Mouse (Mus musculus): ENCODE measurements around the gene Bcl3. TPM values are rescaled to one million over a fixed set of nuclear protein-coding genes. Genes with fewer than 3 reads are reported as not detected.

Bcl3 gene
- polyA plus RNA-seq, 1 experiment from 2014 or later, result 2.1 TPM

- no peak overlapping the region for H3K9ac ChIP-seq
- ATAC-seq (ENCODE audit: low FRiP score, low read depth), result no peak
- no peak overlapping the region for H3K4me2 ChIP-seq (replicated peaks)
- H3K9me3 ChIP-seq, result no peaks in the 10 kb centered on the region
- peaks cover 40% of the 10 kb centered on the region for H3K27me3 ChIP-seq (replicated peaks)
- H3K27ac ChIP-seq, result no peak overlapping the region
- H3K4me3 ChIP-seq, result no peak overlapping the region
- no peaks in the 10 kb centered on the region for H3K36me3 ChIP-seq
- 60% methylated on average over 4 of the region's 4 CpGs for WGBS
- peaks cover 20% of the 10 kb centered on the region for H3K4me1 ChIP-seq
These were observed 50.9 kb downstream of the Bcl3 start for GRCm38 (mm10) chr7:19771682-19772081.

DNA sequence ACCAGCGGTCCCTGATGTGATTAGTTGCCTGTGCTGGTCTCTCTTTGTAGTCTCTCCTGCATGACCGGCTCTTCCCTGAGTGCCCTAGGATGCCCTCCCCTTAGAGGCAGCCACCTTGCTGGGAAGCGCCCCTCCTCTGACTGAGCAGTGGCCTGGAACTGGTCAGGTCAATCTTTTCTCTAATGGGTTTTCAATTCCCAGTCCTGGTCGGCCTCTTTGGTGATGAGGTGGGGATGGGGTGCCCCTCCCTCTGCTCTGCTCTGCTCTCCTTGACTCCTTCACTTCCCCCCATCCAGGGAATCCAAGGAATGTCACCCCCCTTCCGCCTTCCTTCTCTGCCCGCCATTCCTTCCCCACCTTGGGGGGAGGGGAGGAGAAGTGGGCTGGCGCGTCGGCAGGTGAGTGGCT is 51.6 kb downstream of the Bcl3 start, which contains the start of gene Bcam:
Bcam (minus strand) TSS at position 33 of the 408 bp plus-strand sequence.
- 3% methylated on average over 9 of the region's 9 CpGs for WGBS
- H3K27ac ChIP-seq, result no peak within 1 kb of the TSS
- peak; percentile 61; the same call in 1 of the 2 replicates for ATAC-seq (ENCODE audit: low FRiP score, low read depth)
- H3K4me2 ChIP-seq (replicated peaks), result peak within 1 kb of the TSS; percentile 76
- H3K9ac ChIP-seq, result peak within 1 kb of the TSS; percentile 48; the same call in 1 of the 2 replicates
- H3K27me3 ChIP-seq (replicated peaks), result peaks cover 40% of the 10 kb centered on the region
- H3K9me3 ChIP-seq, result no peaks in the 10 kb centered on the region
- H3K4me3 ChIP-seq, result peak within 1 kb of the TSS; percentile 39
- H3K4me1 ChIP-seq, result peaks cover 20% of the 10 kb centered on the region
- H3K36me3 ChIP-seq, result no peaks in the 10 kb centered on the region

DNA sequence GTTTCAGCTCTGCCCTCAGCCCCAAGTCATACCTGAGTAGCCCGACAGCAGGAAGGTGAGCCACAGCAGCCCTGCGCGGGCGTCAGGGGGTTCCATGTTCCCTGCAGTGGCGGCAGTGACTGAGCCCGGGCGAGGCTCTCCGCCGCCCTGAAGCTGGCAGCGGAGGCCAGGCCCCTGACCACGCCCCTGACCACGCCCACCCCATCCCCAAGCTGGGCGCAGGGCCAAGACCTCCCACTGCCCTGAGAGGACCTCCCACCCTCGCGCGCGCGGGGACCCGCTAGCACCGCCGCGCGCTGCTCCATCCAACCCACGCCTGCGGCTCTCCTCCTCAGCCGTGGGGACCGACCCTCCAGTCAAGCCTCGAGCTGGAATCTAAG is 52.2 kb downstream of the Bcl3 start:
- peak overlapping the region; percentile 76 for H3K4me2 ChIP-seq (replicated peaks)
- ATAC-seq (ENCODE audit: low FRiP score, low read depth), result peak; percentile 75
- H3K4me1 ChIP-seq, result peaks cover 20% of the 10 kb centered on the region
- no peaks in the 10 kb centered on the region for H3K36me3 ChIP-seq
- peak overlapping the region; percentile 48; the same call in 1 of the 2 replicates for H3K9ac ChIP-seq
- H3K4me3 ChIP-seq, result peak overlapping the region; percentile 39
- under 1% methylated on average over 28 of the region's 28 CpGs for WGBS
- peaks cover 40% of the 10 kb centered on the region for H3K27me3 ChIP-seq (replicated peaks)
- H3K9me3 ChIP-seq, result no peaks in the 10 kb centered on the region
- no peak overlapping the region for H3K27ac ChIP-seq

DNA sequence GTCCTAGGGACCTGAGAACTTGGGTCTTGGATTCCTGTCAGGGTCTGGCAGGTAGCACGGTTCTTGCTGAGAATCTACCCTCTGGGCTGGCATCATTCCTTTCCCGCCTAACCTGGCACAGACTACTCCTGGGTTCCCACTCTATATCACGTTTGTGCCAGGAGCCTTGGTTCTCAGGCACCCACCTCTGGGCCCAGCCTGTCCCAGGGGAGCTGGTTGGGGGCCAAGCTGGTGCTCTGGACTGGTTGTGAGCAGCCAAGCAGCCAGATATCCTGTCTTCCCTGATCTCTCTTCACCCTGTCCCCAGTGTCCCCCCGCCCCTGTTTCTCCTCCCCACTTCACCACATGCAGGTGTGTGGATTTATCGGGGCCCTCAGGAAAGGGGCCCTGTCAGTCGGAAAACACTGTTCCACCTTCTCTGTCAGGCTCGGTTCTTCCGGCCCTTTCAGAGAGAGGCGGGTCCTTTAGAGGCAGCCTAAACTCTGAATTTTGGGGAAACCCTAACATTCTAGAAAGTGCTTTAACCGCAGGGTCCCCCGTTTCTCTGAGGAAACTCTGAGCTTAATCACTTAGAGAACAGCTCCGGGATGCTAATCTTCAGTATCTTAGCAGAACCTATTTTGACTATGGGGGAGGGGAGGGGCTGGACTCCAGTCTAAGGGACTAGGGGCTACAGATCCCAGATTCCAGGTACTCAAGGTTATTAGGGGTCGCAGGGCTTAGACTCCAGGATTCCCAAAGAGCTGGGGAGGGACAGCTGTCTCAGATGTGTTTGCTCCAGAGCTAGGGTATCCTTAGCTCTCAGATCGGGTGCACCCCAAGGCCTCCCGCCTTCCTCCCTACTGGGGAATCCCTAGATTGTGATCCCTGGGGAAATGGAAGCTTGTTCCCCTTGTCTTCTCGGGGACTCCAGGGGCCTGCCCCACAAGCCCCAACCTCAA is 52.9 kb downstream of the Bcl3 start:
- H3K9me3 ChIP-seq, result no peaks in the 10 kb centered on the region
- no peak overlapping the region for H3K27ac ChIP-seq
- peak overlapping the region; percentile 76 for H3K4me2 ChIP-seq (replicated peaks)
- H3K9ac ChIP-seq, result peak overlapping the region; percentile 48; the same call in 1 of the 2 replicates
- peaks cover 40% of the 10 kb centered on the region for H3K27me3 ChIP-seq (replicated peaks)
- peaks cover 20% of the 10 kb centered on the region for H3K4me1 ChIP-seq
- H3K4me3 ChIP-seq, result peak overlapping the region; percentile 39
- no peaks in the 10 kb centered on the region for H3K36me3 ChIP-seq
- peak; percentile 13; the same call in 1 of the 2 replicates for ATAC-seq (ENCODE audit: low FRiP score, low read depth)
- WGBS, result 12% methylated on average over 16 of the region's 16 CpGs

- ATAC-seq (ENCODE audit: low FRiP score, low read depth), result no peak
- Histone ChIP-seq H3K27ac (no peak overlapping the region), H3K4me1 (peaks cover 20% of the 10 kb centered on the region), H3K9ac (no peak overlapping the region), H3K9me3 (no peaks in the 10 kb centered on the region), H3K4me3 (no peak overlapping the region), H3K36me3 (no peaks in the 10 kb centered on the region), H3K27me3 (replicated peaks) (peaks cover 40% of the 10 kb centered on the region), H3K4me2 (replicated peaks) (0 out of 2 replicates have a peak overlapping the region, but pooled peaks have one; percentile 76)
- 27% methylated on average over 4 of the region's 4 CpGs for WGBS
These were observed 53.6 kb downstream of the Bcl3 start for GRCm38 (mm10) chr7:19769001-19769400.

- H3K4me3 ChIP-seq, result no peak overlapping the region
- no peak for ATAC-seq (ENCODE audit: low FRiP score, low read depth)
- H3K27ac ChIP-seq, result no peak overlapping the region
- WGBS, result 74% methylated on average over 14 of the region's 14 CpGs
- no peaks in the 10 kb centered on the region for H3K9me3 ChIP-seq
- H3K4me2 ChIP-seq (replicated peaks), result no peak overlapping the region
- peaks cover 20% of the 10 kb centered on the region for H3K4me1 ChIP-seq
- H3K27me3 ChIP-seq (replicated peaks), result peaks cover 40% of the 10 kb centered on the region
- no peak overlapping the region for H3K9ac ChIP-seq
- no peaks in the 10 kb centered on the region for H3K36me3 ChIP-seq
These were observed 54.3 kb downstream of the Bcl3 start for GRCm38 (mm10) chr7:19768251-19768650.

GRCm38 (mm10) chr7:19764581-19764980 is 58.0 kb downstream of the Bcl3 start:
- Histone ChIP-seq H3K4me1 (peaks cover under 1% of the 10 kb centered on the region; the same call in 1 of the 2 replicates), H3K9me3 (no peaks in the 10 kb centered on the region), H3K27ac (no peak overlapping the region), H3K27me3 (replicated peaks) (peaks cover 12% of the 10 kb centered on the region), H3K4me2 (replicated peaks) (no peak overlapping the region), H3K36me3 (no peaks in the 10 kb centered on the region), H3K4me3 (no peak overlapping the region), H3K9ac (no peak overlapping the region)
- no peak for ATAC-seq (ENCODE audit: low FRiP score, low read depth)
- WGBS, result 94% methylated on average over 9 of the region's 9 CpGs

DNA sequence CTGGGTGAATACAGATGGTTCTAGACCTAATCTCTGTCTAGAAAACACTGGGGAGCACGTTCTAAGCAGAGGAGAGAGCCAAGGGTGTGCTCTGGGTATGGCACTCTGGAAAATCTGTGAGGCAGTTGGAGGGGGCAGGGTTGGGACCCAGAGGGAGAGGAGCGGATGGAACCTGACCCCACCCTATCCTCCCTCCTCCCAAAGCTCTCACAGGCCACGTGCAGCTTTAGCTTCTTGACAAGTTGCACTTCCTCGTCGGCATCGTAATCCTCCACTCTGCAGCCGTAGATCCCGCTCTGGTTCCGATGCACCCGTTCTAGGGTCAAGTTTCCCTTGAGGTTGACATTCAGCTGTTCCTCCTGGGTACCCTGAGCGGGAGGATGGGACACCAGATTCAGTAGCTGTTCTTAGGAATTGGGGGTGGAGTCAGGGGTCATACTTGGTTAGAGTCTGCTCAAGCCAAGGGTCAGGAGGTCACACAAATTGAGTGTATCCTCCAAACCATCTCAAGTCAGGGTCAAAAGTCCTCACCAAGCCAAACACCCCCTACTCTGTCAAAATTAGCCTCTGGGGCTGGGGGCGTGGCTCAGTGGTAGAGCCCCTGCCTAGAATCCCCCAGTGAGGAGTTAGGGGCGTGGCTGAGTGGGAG is 58.6 kb downstream of the Bcl3 start:
- ATAC-seq (ENCODE audit: low FRiP score, low read depth), result no peak
- 84% methylated on average over 13 of the region's 13 CpGs for whole genome bisulfite sequencing
- no peak overlapping the region for H3K4me2 ChIP-seq (replicated peaks)

DNA sequence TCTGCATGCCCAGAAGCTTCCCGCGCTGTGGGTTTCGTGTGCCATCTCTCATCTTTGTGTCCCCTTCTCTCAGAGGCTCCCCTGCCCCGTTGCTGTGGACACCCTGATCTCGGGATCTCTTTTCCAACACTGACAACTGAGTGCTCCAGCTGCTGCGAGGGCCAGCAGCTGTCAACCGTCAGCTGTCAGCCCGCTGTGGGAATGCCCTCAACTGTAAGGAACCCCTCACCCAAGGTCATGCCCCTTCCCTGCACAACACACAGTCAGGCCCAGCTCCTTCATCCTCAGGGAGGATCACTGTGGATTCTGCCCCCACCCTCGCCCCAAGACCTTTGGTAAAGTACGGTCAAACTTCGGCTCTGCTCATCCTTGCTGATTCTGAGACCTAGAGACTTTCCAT is 60.3 kb downstream of the Bcl3 start:
- Histone ChIP-seq H3K4me1 (no peaks in the 10 kb centered on the region), H3K4me2 (replicated peaks) (no peak overlapping the region), H3K27me3 (replicated peaks) (no peaks in the 10 kb centered on the region), H3K27ac (no peak overlapping the region), H3K9ac (no peak overlapping the region), H3K9me3 (no peaks in the 10 kb centered on the region), H3K36me3 (no peaks in the 10 kb centered on the region), H3K4me3 (no peak overlapping the region)
- ATAC-seq (ENCODE audit: low FRiP score, low read depth), result no peak
- 89% methylated on average over 11 of the region's 11 CpGs for WGBS

More for the DNA sequence above, 58.6 kb downstream of the Bcl3 start:
- Histone ChIP-seq H3K9me3 (no peaks in the 10 kb centered on the region), H3K4me3 (no peak overlapping the region), H3K4me1 (no peaks in the 10 kb centered on the region), H3K36me3 (no peaks in the 10 kb centered on the region), H3K27me3 (replicated peaks) (peaks cover 5% of the 10 kb centered on the region), H3K27ac (no peak overlapping the region), H3K9ac (no peak overlapping the region)

GRCm38 (mm10) chr7:19760021-19760420 is 62.5 kb downstream of the Bcl3 start:
- no peaks in the 10 kb centered on the region for H3K36me3 ChIP-seq
- no peak overlapping the region for H3K4me2 ChIP-seq (replicated peaks)
- H3K9ac ChIP-seq, result no peak overlapping the region
- ATAC-seq (ENCODE audit: low FRiP score, low read depth), result no peak
- H3K27me3 ChIP-seq (replicated peaks), result no peaks in the 10 kb centered on the region
- no peaks in the 10 kb centered on the region for H3K4me1 ChIP-seq
- WGBS, result 91% methylated on average over 13 of the region's 13 CpGs
- H3K27ac ChIP-seq, result no peak overlapping the region
- no peak overlapping the region for H3K4me3 ChIP-seq
- H3K9me3 ChIP-seq, result no peaks in the 10 kb centered on the region

DNA sequence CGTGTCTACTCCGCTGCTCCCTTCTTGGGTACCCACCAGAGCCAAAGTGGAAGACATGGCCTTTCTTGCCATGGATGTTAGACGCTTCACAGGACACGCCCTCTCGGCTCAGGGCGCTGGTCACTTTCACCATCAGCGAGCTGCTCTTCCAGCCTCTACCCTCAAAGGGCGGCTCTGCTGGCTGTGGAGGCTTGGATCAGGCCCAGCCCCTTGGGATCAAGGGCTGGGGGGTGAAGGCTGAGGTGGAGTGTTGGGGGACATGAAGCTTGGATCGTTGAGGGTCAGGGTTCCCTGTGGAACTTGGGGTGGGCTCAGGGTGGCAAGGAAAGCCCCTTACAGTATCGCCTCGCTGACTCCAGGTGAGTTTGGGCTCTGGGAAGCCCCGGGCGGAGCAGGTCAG is 63.9 kb downstream of the Bcl3 start:
- no peak overlapping the region for H3K4me2 ChIP-seq (replicated peaks)
- no peaks in the 10 kb centered on the region for H3K9me3 ChIP-seq
- 89% methylated on average over 13 of the region's 13 CpGs for WGBS
- H3K27me3 ChIP-seq (replicated peaks), result no peaks in the 10 kb centered on the region
- H3K4me1 ChIP-seq, result no peaks in the 10 kb centered on the region
- no peak for ATAC-seq (ENCODE audit: low FRiP score, low read depth)
- no peaks in the 10 kb centered on the region for H3K36me3 ChIP-seq
- no peak overlapping the region for H3K27ac ChIP-seq
- H3K9ac ChIP-seq, result no peak overlapping the region
- no peak overlapping the region for H3K4me3 ChIP-seq

Data from neural tube, embryonic 12.5 days (tissue).